Mouse (Mus musculus): Measurements from ENCODE around the gene Ptch1.

Gene Ptch1

DNA sequence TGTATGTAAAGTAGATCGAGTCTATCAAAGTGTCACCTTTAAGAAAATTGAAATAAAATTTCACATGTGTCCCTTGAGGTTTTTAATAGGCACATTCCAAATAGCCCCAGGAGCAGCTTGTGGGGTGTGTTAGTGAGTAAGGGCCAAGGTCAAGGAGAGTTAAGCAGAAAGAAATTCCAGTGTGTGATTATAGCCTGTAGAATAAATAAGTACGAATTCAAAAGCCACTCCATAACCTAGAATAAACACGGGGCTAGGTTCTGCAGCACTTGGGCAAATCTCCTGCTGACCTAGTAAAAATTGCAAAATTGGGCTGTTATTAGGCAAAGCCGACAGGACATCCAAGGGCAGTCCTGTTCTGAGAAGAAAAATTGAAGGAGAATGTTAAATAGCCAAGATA is 38.4 kb downstream of the Ptch1 start:
- DNase-seq (ENCODE audit: low spot score), result no peak

GRCm38 (mm10) chr13:63530857-63531256 is 42.5 kb downstream of the Ptch1 start:
- no peak for DNase-seq (ENCODE audit: low spot score)

DNA sequence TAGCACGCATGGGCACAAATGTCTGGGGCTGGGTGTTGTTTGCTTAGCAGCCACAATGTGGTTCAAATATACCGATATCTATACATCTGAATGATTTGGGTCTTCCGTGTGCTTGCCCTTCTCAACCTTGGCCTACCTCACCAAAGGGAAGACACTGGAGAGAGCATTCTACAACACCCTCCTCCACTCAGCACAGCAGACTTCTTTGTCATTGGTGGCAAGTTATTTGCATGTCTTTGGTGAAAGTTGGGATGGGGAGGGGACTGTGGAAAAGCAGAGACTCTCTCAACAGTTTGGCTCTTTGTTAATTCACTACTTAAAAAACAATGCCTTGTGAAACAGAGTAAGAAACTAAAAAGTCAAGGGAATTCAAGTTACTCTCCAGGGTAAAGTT is 43.0 kb downstream of the Ptch1 start:
- no peak for DNase-seq (ENCODE audit: low spot score)

DNA sequence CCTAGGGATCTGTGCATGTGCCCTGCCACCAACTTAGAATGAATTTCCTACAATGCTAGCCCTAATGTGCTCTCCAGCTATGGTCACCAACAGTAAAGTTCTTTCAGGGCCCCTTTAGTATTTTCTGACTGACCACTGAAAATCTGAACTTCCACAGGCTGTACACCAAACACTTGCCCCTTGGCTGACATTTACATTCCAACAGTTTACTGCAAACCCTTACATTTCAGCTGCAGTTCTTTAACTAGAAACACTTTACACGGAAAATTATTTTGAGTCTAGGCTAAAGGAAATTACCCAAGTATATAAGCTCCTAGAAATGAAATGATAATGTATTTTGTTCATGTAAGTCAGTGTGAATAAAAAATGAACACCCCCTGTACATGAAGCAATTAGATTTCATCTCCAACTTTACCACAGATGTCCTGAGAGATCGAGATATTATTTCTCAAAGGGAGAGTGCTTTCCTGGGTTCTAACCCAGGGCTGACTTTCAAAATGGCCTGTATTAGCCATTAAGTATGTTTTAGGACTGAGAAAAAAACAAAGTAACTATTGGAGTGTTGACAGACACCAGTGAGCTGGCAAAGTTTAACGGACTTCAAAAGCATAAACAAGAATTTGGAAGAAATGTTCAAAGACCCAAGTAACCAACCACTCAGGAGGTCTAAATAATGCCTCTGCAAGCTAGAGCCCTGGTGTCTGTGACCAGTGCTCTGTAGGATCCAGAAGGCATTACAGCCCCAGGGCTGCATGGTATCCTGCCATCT is 43.6 kb downstream of the Ptch1 start:
- DNase-seq (ENCODE audit: low spot score), result no peak

GRCm38 (mm10) chr13:63528852-63529251 is 44.5 kb downstream of the Ptch1 start:
- DNase-seq (ENCODE audit: low spot score), result no peak

DNA sequence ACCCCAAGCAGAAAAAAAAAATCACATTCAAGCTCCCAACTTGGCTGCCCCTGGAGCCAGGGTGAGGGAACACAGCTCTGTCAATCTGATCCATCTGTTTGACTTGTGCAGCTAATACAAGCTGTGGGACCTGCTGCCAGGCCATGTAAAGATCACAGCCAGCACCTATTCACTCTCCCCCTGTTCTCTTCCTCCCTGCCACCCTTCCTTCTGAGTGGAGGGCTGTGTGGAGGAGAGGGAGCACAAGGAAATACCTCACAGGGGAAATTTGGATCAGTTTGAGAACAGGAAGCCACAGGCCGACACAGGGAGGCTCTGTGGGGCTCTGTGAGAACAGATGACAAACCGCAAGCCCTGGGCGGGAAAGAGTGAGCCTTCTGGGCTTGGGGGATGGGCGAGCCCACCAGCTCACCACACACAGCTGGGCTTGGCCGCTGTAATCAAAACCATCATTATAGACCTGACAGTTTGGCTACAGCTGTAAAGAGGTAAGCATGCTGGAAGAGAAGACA is 45.2 kb downstream of the Ptch1 start:
- DNase-seq (ENCODE audit: low spot score), result no peak

DNA sequence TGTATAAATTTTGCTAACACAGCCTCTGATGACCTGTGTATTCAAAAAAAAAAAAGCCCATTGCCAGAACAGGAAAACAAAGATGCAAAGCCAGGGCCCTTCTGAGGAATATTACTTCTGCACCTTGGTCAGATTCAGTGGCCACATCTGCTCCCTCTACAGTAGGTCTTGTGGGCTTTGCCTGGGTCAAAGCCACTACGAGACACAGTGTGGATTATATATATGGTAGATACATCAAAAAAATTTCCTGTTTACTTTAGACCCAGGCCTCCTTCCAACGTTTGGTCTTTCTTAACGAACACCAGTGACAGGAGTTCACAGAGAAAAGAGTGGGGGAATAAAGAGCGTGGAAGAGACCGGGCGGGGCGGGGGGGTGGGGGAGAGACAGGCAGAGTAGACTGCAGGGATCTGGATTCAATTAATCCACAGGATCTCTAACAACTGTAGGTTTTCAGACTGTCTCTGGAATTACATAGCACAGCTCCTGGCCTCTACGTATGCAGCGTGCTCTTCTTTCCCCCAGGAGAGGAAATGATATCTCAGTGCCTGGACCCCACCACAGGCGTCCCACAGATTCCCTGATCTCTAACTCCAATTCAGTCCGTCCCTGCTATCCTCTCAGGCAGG is 47.7 kb downstream of the Ptch1 start:
- DNase-seq (ENCODE audit: low spot score), result no peak

- DNase-seq (ENCODE audit: low spot score), result no peak
Observed at GRCm38 (mm10) chr13:63524608-63525570, 48.5 kb downstream of the Ptch1 start.

GRCm38 (mm10) chr13:63524061-63524460 is 49.3 kb downstream of the Ptch1 start:
- no peak for DNase-seq (ENCODE audit: low spot score)

- DNase-seq (ENCODE audit: low spot score), result no peak
Observed at GRCm38 (mm10) chr13:63522832-63523231, 50.6 kb downstream of the Ptch1 start.

GRCm38 (mm10) chr13:63520110-63520509 is 53.3 kb downstream of the Ptch1 start:
- DNase-seq (ENCODE audit: low spot score), result no peak

- no peak for DNase-seq (ENCODE audit: low spot score)
Observed at GRCm38 (mm10) chr13:63516535-63516934, 56.9 kb downstream of the Ptch1 start.

- DNase-seq (ENCODE audit: low spot score), result no peak
Observed at GRCm38 (mm10) chr13:63515542-63515941, 57.9 kb downstream of the Ptch1 start.

DNA sequence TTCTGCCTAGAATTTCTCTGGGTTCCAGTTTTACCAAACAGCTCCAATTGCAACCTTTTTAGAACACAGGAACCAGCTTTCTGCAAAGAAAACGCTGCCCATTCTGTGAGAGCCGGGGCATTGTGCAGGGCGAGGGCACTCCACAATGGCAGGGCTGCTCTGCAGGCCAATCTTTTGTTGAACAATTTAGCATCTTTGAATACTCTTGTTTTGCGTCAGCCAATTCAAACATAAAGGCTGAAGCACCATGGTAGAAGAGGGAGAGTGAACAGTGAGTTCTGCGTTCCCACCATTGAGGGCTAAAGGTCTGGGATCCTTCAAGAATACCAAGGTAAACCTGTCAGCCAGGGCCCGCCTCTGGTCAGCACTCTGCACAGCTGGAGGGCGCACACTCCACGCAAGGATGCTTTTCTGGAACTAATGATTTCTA is 58.5 kb downstream of the Ptch1 start:
- no peak for DNase-seq (ENCODE audit: low spot score)

GRCm38 (mm10) chr13:63513374-63514098 is 59.9 kb downstream of the Ptch1 start:
- DNase-seq (ENCODE audit: low spot score), result peak; percentile 76

GRCm38 (mm10) chr13:63512411-63512810 is 61.0 kb downstream of the Ptch1 start:
- no peak for DNase-seq (ENCODE audit: low spot score)

DNA sequence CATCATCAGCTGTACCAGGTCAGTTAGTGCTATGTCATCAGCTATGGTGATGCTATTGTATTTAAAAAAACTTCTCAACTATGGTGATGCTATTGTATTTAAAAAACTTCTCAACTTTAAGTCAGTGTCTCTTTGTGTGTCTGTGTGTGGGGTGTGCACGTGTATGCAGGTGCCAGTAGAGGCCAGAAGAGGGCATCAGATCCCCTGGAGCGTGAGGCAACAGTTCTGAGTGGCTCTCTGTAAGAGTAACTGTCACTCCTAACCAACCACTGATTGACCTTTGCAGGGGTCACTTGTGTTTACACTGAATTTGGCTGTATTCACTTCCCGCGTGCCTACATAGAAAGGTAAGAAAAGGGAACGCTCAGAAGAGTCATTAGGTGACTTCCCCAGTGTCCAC is 65.6 kb downstream of the Ptch1 start:
- no peak for DNase-seq (ENCODE audit: low spot score)

- DNase-seq (ENCODE audit: low spot score), result no peak
Observed at GRCm38 (mm10) chr13:63507001-63507556, 66.3 kb downstream of the Ptch1 start.

DNA sequence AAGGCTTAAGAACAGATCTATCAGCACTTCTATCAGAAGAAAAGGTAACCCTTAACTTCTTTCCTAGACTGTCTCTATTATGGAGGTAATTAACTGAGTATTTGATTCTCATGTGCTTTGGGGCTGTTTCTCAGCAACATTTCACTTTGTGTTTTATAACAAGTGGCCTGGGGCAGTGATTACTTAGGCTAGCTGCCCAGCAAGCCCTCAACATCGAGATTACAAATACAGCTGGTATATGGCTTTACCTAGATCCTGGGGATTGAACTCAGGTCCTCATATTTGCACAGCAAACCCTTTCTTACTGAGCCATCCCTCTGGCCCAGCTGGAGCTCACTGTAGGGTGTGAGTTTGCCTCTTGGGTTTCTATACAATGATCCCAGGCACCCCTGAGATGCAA is 67.0 kb downstream of the Ptch1 start:
- DNase-seq (ENCODE audit: low spot score), result no peak

DNA sequence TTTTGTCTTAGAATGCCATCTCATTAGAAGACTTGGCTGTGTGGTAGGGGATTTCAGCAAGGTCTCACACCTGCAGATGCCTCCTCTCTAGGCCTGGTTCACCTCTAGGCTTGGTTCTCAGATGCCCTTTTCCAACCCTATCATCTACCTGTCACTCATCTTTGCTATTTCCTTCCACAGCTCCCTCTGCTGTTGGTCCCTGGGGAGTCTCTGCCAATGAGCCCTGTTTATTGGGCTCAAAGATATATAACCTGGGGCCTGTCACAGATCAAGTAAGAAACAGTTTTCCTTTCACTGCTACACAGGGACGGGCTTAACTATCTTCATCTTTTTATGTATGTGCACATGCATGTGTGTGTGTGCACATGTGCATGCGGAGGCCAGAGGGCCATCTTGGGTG is 71.0 kb downstream of the Ptch1 start:
- DNase-seq (ENCODE audit: low spot score), result no peak

- no peak for DNase-seq (ENCODE audit: low spot score)
Observed at GRCm38 (mm10) chr13:63499489-63499888, 73.9 kb downstream of the Ptch1 start.
